Comparison of ENCODE assay signal across 34 mouse cellular contexts in genomic region chr3:142981221-142981620, GRCm38 (mm10).
"Had no signal": no experiment of that assay in that cellular context is flagged by ENCODE, and none has a peak within 500 bp of the region (broad histone marks: within the 10 kb centered on the region; RNA-seq: fewer than 3 reads in every experiment).

No protein-coding gene starts in this region.

- ATAC-seq: hindbrain, embryonic 16.5 days; hindbrain, postnatal 0 days; inflammation-experienced regulatory T-cells, adult 6 months; intestine, embryonic 15.5 days; intestine, embryonic 16.5 days; intestine, postnatal 0 days had no signal

- H3K4me1 ChIP-seq: heart, embryonic 10.5 days; hindbrain, embryonic 12.5 days; hindbrain, embryonic 15.5 days; intestine, embryonic 15.5 days had no signal

- H3K9me3 ChIP-seq: heart, embryonic 10.5 days; heart, embryonic 12.5 days; heart, embryonic 13.5 days; heart, embryonic 15.5 days; hindbrain, embryonic 10.5 days; hindbrain, embryonic 12.5 days; hindbrain, embryonic 13.5 days; hindbrain, embryonic 15.5 days; intestine, embryonic 15.5 days; kidney, embryonic 15.5 days had no signal

- H3K4me3 ChIP-seq: heart, embryonic 10.5 days; heart, embryonic 12.5 days; heart, embryonic 13.5 days; heart, embryonic 15.5 days; hindbrain, embryonic 10.5 days; hindbrain, embryonic 12.5 days; hindbrain, embryonic 13.5 days; hindbrain, embryonic 15.5 days; intestine, embryonic 15.5 days; kidney, embryonic 15.5 days; layer of hippocampus, adult 2 months; left cerebral cortex, adult 2 months had no signal

- H3K27me3 ChIP-seq: heart, embryonic 12.5 days; heart, embryonic 13.5 days; heart, embryonic 15.5 days; hindbrain, embryonic 12.5 days; hindbrain, embryonic 13.5 days; hindbrain, embryonic 15.5 days; intestine, embryonic 15.5 days; kidney, embryonic 15.5 days had no signal

- H3K9ac ChIP-seq: heart, embryonic 12.5 days; heart, embryonic 13.5 days; heart, embryonic 15.5 days; hindbrain, embryonic 12.5 days; hindbrain, embryonic 13.5 days; hindbrain, embryonic 14.5 days; hindbrain, embryonic 15.5 days; intestine, embryonic 15.5 days; kidney, embryonic 15.5 days had no signal

- H3K27ac ChIP-seq: heart, embryonic 10.5 days; heart, embryonic 13.5 days; heart, embryonic 15.5 days; hindbrain, embryonic 10.5 days; hindbrain, embryonic 12.5 days; hindbrain, embryonic 13.5 days; hindbrain, embryonic 14.5 days; hindbrain, embryonic 15.5 days; hindbrain, postnatal 0 days; intestine, embryonic 15.5 days; kidney, embryonic 15.5 days; kidney, postnatal 0 days; layer of hippocampus, adult 2 months; left cerebral cortex, adult 2 months had no signal

- H3K4me2 ChIP-seq: heart, embryonic 11.5 days; heart, embryonic 12.5 days; heart, embryonic 13.5 days; heart, embryonic 15.5 days; hindbrain, embryonic 12.5 days; hindbrain, embryonic 13.5 days; hindbrain, embryonic 14.5 days; hindbrain, embryonic 15.5 days; intestine, embryonic 15.5 days; kidney, embryonic 15.5 days had no signal

- H3K36me3 ChIP-seq: heart, embryonic 10.5 days; heart, embryonic 12.5 days; heart, embryonic 13.5 days; heart, embryonic 15.5 days; hindbrain, embryonic 10.5 days; hindbrain, embryonic 12.5 days; hindbrain, embryonic 13.5 days; hindbrain, embryonic 15.5 days; intestine, embryonic 15.5 days; kidney, embryonic 15.5 days had no signal

- DNase-seq: heart, postnatal 10 days; heart, postnatal 14 days; heart, postnatal 36 days; heart, postnatal 4 days; kidney, adult 11 months; kidney, adult 18-20 months; kidney, adult 2 months; kidney, adult 8-10 months; kidney, adult 9 months; kidney, postnatal 10 days; kidney, postnatal 14 days; kidney, postnatal 36 days; kidney, postnatal 4 days; layer of hippocampus, postnatal 36 days had no signal
